Mouse (Mus musculus): ENCODE measurements around the gene Pex6. TPM values are rescaled to one million over a fixed set of nuclear protein-coding genes. Genes with fewer than 3 reads are reported as not detected.
"Not testable (repeated sequence)": the region's sequence is repeated elsewhere in the genome, so short reads cannot be mapped to it uniquely, and the experiment has no call there.

Gene Pex6
- polyA plus RNA-seq, 1 experiment from 2014 or later: 18.1 TPM

- Histone ChIP-seq H3K4me2 (ENCODE audit: low read depth, severe bottlenecking) (peak overlapping the region; percentile 68), H3K4me1 (ENCODE audit: control insufficient read depth, insufficient read depth, low read length) (peaks cover 4% of the 10 kb centered on the region), H3K36me3 (ENCODE audit: control insufficient read depth, insufficient read depth, low read length) (peaks cover under 1% of the 10 kb centered on the region; the same call in 1 of the 2 replicates), H3K9me3 (ENCODE audit: control insufficient read depth, low read length) (no peaks in the 10 kb centered on the region; the same call in 1 of the 2 replicates), H3K27me3 (ENCODE audit: control insufficient read depth, insufficient read depth, low read length) (no peaks in the 10 kb centered on the region), H3K27ac (replicated peaks; ENCODE audit: low read depth, low read length) (no peak overlapping the region), H3K4me3 (ENCODE audit: low read depth, low read length) (no peak overlapping the region), H3K9ac (ENCODE audit: low read length) (no peak overlapping the region; the same call in 1 of the 2 replicates)
- ATAC-seq (ENCODE audit: insufficient number of reproducible peaks, low FRiP score, low TSS enrichment, low read depth): no peak
- DNase-seq (ENCODE audit: low spot score): no peak
- WGBS: 96% methylated on average over 4 of the region's 4 CpGs
Measured at GRCm38 (mm10) chr17:46750580-46750979, 39.3 kb downstream of the Pex6 start.

- Histone ChIP-seq H3K4me2 (ENCODE audit: low read depth, severe bottlenecking) (peak overlapping the region; percentile 68), H3K27ac (replicated peaks; ENCODE audit: low read depth, low read length) (peak overlapping the region; percentile 44), H3K4me3 (ENCODE audit: low read depth, low read length) (peak overlapping the region; percentile 55), H3K9me3 (ENCODE audit: control insufficient read depth, low read length) (no peaks in the 10 kb centered on the region; the same call in 1 of the 2 replicates), H3K4me1 (ENCODE audit: control insufficient read depth, insufficient read depth, low read length) (peaks cover 4% of the 10 kb centered on the region), H3K36me3 (ENCODE audit: control insufficient read depth, insufficient read depth, low read length) (no peaks in the 10 kb centered on the region; the same call in 1 of the 2 replicates), H3K9ac (ENCODE audit: low read length) (peak overlapping the region; percentile 67), H3K27me3 (ENCODE audit: control insufficient read depth, insufficient read depth, low read length) (no peaks in the 10 kb centered on the region)
- ATAC-seq (ENCODE audit: insufficient number of reproducible peaks, low FRiP score, low TSS enrichment, low read depth) (no peak), DNase-seq (ENCODE audit: low spot score) (no peak)
- WGBS: 28% methylated on average over 16 of the region's 16 CpGs
Measured at GRCm38 (mm10) chr17:46751056-46751793, 40.0 kb downstream of the Pex6 start.

- Histone ChIP-seq H3K27ac (replicated peaks; ENCODE audit: low read depth, low read length) (peak within 1 kb of the TSS; percentile 45), H3K4me3 (ENCODE audit: low read depth, low read length) (peak within 1 kb of the TSS; percentile 55), H3K9me3 (ENCODE audit: control insufficient read depth, low read length) (no peaks in the 10 kb centered on the region; the same call in 1 of the 2 replicates), H3K36me3 (ENCODE audit: control insufficient read depth, insufficient read depth, low read length) (no peaks in the 10 kb centered on the region), H3K4me2 (ENCODE audit: low read depth, severe bottlenecking) (peak within 1 kb of the TSS; percentile 68), H3K9ac (ENCODE audit: low read length) (peak within 1 kb of the TSS; percentile 67), H3K4me1 (ENCODE audit: control insufficient read depth, insufficient read depth, low read length) (peaks cover 4% of the 10 kb centered on the region), H3K27me3 (ENCODE audit: control insufficient read depth, insufficient read depth, low read length) (no peaks in the 10 kb centered on the region)
- peak; percentile 98 for ATAC-seq (ENCODE audit: insufficient number of reproducible peaks, low FRiP score, low TSS enrichment, low read depth)
- under 1% methylated on average over 58 of the region's 58 CpGs for WGBS
- peak; percentile 99 for DNase-seq (ENCODE audit: low spot score)
Measured at GRCm38 (mm10) chr17:46751794-46752556, 40.7 kb downstream of the Pex6 start, which contains the start of gene Cnpy3. Gene Cnpy3 (minus strand): TSS chr17:46752214.

GRCm38 (mm10) chr17:46758753-46759152 lies 47.5 kb downstream of the Pex6 start:
- no peak for ATAC-seq (ENCODE audit: insufficient number of reproducible peaks, low FRiP score, low TSS enrichment, low read depth)
- Histone ChIP-seq H3K4me3 (ENCODE audit: low read depth, low read length) (no peak overlapping the region), H3K9ac (ENCODE audit: low read length) (no peak overlapping the region), H3K27ac (replicated peaks; ENCODE audit: low read depth, low read length) (no peak overlapping the region), H3K4me1 (ENCODE audit: control insufficient read depth, insufficient read depth, low read length) (no peaks in the 10 kb centered on the region), H3K36me3 (ENCODE audit: control insufficient read depth, insufficient read depth, low read length) (no peaks in the 10 kb centered on the region), H3K27me3 (ENCODE audit: control insufficient read depth, insufficient read depth, low read length) (no peaks in the 10 kb centered on the region), H3K9me3 (ENCODE audit: control insufficient read depth, low read length) (no peaks in the 10 kb centered on the region), H3K4me2 (ENCODE audit: low read depth, severe bottlenecking) (no peak overlapping the region)
- DNase-seq (ENCODE audit: low spot score): no peak
- 84% methylated on average over 12 of the region's 12 CpGs for WGBS

- Histone ChIP-seq H3K4me2 (ENCODE audit: low read depth, severe bottlenecking) (no peak within 1 kb of the TSS), H3K27ac (replicated peaks; ENCODE audit: low read depth, low read length) (no peak within 1 kb of the TSS), H3K36me3 (ENCODE audit: control insufficient read depth, insufficient read depth, low read length) (no peaks in the 10 kb centered on the region), H3K27me3 (ENCODE audit: control insufficient read depth, insufficient read depth, low read length) (no peaks in the 10 kb centered on the region), H3K9me3 (ENCODE audit: control insufficient read depth, low read length) (no peaks in the 10 kb centered on the region), H3K4me1 (ENCODE audit: control insufficient read depth, insufficient read depth, low read length) (peaks cover 5% of the 10 kb centered on the region; the same call in 1 of the 2 replicates), H3K4me3 (ENCODE audit: low read depth, low read length) (no peak within 1 kb of the TSS), H3K9ac (ENCODE audit: low read length) (no peak within 1 kb of the TSS; the same call in 1 of the 2 replicates)
- DNase-seq (ENCODE audit: low spot score) (no peak), ATAC-seq (ENCODE audit: insufficient number of reproducible peaks, low FRiP score, low TSS enrichment, low read depth) (no peak)
- 51% methylated on average over 2 of the region's 2 CpGs for WGBS
Measured at GRCm38 (mm10) chr17:46763544-46763943, 52.3 kb downstream of the Pex6 start, which contains the start of gene Ptcra. Gene Ptcra (minus strand): TSS chr17:46763712.

- DNase-seq (ENCODE audit: low spot score); H3K36me3 ChIP-seq (ENCODE audit: control insufficient read depth, insufficient read depth, low read length); H3K4me1 ChIP-seq (ENCODE audit: control insufficient read depth, insufficient read depth, low read length); H3K9ac ChIP-seq (ENCODE audit: low read length); H3K9me3 ChIP-seq (ENCODE audit: control insufficient read depth, low read length); H3K27me3 ChIP-seq (ENCODE audit: control insufficient read depth, insufficient read depth, low read length); H3K27ac ChIP-seq (replicated peaks; ENCODE audit: low read depth, low read length); H3K4me2 ChIP-seq (ENCODE audit: low read depth, severe bottlenecking); H3K4me3 ChIP-seq (ENCODE audit: low read depth, low read length); ATAC-seq (ENCODE audit: insufficient number of reproducible peaks, low FRiP score, low TSS enrichment, low read depth): not testable (repeated sequence)
- 66% methylated on average over 8 of the region's 9 CpGs for WGBS
Measured at GRCm38 (mm10) chr17:46764916-46765315, 53.7 kb downstream of the Pex6 start.

- Histone ChIP-seq H3K9ac (ENCODE audit: low read length) (peak overlapping the region; percentile 30; the same call in 1 of the 2 replicates), H3K4me2 (ENCODE audit: low read depth, severe bottlenecking) (no peak overlapping the region), H3K9me3 (ENCODE audit: control insufficient read depth, low read length) (no peaks in the 10 kb centered on the region), H3K4me3 (ENCODE audit: low read depth, low read length) (no peak overlapping the region), H3K36me3 (ENCODE audit: control insufficient read depth, insufficient read depth, low read length) (no peaks in the 10 kb centered on the region), H3K27me3 (ENCODE audit: control insufficient read depth, insufficient read depth, low read length) (no peaks in the 10 kb centered on the region), H3K27ac (replicated peaks; ENCODE audit: low read depth, low read length) (no peak overlapping the region), H3K4me1 (ENCODE audit: control insufficient read depth, insufficient read depth, low read length) (peaks cover 11% of the 10 kb centered on the region; the same call in 1 of the 2 replicates)
- WGBS: 37% methylated on average over 8 of the region's 8 CpGs
- DNase-seq (ENCODE audit: low spot score): peak; percentile 36
- ATAC-seq (ENCODE audit: insufficient number of reproducible peaks, low FRiP score, low TSS enrichment, low read depth): no peak
Measured at GRCm38 (mm10) chr17:46767868-46768267, 56.6 kb downstream of the Pex6 start.

GRCm38 (mm10) chr17:46770546-46770945 lies 59.3 kb downstream of the Pex6 start:
- Histone ChIP-seq H3K27ac (replicated peaks; ENCODE audit: low read depth, low read length) (no peak overlapping the region), H3K4me3 (ENCODE audit: low read depth, low read length) (no peak overlapping the region), H3K9ac (ENCODE audit: low read length) (no peak overlapping the region), H3K36me3 (ENCODE audit: control insufficient read depth, insufficient read depth, low read length) (0 out of 2 replicates have a peak, but pooled peaks cover 2% of the 10 kb centered on the region), H3K27me3 (ENCODE audit: control insufficient read depth, insufficient read depth, low read length) (no peaks in the 10 kb centered on the region), H3K4me2 (ENCODE audit: low read depth, severe bottlenecking) (no peak overlapping the region), H3K4me1 (ENCODE audit: control insufficient read depth, insufficient read depth, low read length) (peaks cover 11% of the 10 kb centered on the region; the same call in 1 of the 2 replicates), H3K9me3 (ENCODE audit: control insufficient read depth, low read length) (no peaks in the 10 kb centered on the region)
- ATAC-seq (ENCODE audit: insufficient number of reproducible peaks, low FRiP score, low TSS enrichment, low read depth) (no peak), DNase-seq (ENCODE audit: low spot score) (no peak)
- 92% methylated on average over 11 of the region's 11 CpGs for WGBS
